Mouse (Mus musculus) brain, adult 10 weeks (tissue): Measurements from ENCODE around the gene Cherp. TPM values are rescaled to one million over a fixed set of nuclear protein-coding genes. Genes with fewer than 3 reads are reported as not detected.

Experiments
- polyA plus RNA-seq: library from polyadenylated mRNA; stranded (reverse); fragments of 350-450 nt; fragmentation: Illumina TruSeq; extraction: RNeasy Lipid Tissue Mini Kit (QIAGEN cat#74804); gene quantifications from one replicate; pipeline ENCODE4 v1.2.3, GENCODE M21; 2015; ENCODE audit warnings: low read depth, low replicate concordance

Gene Cherp
- 37.2 TPM for polyA plus RNA-seq

DNA sequence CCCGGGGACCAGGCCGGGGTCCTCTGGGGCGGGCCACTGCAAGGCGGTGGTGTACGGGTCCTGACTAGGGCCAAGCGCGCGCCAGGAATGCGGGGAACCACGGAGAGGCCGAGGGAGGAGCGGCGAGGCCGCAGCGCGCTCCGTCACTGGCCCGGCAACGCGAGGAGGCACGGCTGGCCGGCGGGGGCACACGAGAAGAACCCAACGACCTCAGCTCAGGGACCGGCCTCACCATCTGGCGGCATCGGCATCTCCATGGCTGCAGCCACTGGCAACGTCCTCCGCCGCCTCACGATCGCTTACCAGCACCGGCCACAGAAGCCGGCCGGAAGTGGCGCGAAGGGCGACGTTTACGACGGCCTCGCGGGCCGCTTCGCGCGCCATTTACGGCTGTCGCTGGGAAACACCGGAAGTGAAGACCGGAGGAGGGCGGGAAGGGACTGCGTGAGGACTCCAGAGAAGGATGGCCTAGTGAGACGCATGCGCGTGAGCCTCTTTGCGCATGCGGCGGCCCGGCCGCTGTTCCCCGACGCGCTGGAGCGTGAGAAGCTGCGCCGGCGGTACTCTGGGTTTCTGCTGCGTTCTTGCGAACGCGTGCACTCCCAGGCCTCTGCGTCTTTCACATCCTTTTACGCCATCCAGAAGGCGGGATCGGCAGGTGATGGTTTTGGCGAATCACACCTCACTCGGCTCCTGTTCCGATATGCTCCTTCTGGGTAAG is at the start of gene Cherp:
Gene Cherp, minus strand, starts transcription at position 401 of the 721 bp plus-strand sequence.

DNA sequence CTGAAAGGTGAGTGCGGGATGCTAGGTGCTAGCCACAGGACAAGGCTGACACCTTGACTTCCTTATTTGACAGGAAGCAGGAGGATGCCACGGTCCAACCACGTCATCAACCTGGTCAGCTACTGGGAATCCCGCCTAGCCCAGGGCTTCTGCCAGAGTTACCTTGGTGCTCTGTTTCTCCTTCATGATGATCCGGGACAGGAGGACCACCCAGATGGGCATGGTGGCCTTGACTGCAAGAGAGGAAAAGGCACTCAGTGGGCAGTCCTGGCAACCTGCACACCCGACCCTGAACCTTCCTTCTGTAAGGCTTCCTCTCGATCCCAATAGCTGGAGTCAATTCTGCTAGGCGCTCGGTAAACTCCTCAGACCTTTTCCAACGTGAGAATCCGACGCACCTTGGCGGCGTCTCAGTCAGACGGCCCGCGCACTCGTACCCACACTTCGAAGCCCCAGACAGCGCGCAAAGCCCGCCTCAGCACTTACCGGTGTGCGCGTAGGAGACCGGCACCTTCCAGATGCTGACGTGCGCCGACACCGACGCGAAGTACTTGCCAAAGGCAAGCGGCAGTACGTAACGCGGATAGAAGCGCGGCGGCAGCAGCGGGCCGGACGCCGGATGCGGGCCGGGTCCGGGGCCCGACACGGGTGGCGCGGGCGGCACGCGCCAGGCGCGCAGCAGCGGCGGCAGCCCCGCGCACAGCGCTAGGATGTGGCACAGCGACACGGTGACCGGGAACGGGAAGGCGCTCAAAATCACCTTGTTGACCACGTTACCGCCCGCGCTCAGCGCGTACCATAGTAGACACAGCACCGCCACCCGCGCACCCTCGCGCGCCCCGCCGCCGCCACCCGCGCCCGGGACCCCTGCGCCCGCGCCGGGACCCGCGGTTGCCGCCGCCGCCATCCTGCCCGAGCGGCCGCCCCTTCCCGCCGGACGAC is 16.9 kb upstream of the Cherp start, which contains the start of gene Slc35e1:
Gene Slc35e1, minus strand, starts transcription at position 935 of the 942 bp plus-strand sequence.

DNA sequence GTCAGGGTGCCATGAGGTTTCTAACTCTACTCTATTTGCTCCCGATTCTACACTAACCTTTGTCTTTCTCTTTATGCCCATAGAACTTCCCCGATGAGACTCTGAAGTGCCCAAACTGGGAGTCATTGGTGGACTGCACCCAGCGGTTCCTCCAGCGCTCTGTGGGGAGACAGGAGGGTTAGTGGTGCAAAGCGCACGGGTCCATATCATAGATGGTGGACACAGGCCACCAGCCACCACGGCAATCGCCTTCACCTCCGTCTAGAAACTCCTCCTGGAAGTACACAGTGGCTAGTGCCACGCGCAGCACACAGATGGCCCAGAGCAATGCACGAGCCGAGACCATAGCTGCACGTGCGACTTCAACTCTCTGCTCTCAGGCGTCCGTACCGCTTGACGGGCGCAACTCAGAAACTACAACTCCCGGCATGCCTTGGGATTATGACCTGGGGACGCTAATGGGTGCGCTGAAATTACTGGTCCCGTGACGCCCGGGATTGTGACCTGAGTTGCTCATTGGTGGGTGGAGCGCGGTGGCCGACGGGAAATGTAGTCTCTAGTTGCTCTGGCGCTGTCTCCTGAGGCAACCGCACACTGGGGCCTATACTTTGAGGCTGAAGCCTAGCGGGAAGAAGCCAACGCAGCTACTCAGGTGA is 31.6 kb downstream of the Cherp start, which contains the start of the genes Calr3 and 1700030K09Rik:
Gene Calr3, minus strand, starts transcription at position 533 of the 656 bp plus-strand sequence.
Gene 1700030K09Rik, plus strand, starts transcription at position 543 of the 656 bp plus-strand sequence.

DNA sequence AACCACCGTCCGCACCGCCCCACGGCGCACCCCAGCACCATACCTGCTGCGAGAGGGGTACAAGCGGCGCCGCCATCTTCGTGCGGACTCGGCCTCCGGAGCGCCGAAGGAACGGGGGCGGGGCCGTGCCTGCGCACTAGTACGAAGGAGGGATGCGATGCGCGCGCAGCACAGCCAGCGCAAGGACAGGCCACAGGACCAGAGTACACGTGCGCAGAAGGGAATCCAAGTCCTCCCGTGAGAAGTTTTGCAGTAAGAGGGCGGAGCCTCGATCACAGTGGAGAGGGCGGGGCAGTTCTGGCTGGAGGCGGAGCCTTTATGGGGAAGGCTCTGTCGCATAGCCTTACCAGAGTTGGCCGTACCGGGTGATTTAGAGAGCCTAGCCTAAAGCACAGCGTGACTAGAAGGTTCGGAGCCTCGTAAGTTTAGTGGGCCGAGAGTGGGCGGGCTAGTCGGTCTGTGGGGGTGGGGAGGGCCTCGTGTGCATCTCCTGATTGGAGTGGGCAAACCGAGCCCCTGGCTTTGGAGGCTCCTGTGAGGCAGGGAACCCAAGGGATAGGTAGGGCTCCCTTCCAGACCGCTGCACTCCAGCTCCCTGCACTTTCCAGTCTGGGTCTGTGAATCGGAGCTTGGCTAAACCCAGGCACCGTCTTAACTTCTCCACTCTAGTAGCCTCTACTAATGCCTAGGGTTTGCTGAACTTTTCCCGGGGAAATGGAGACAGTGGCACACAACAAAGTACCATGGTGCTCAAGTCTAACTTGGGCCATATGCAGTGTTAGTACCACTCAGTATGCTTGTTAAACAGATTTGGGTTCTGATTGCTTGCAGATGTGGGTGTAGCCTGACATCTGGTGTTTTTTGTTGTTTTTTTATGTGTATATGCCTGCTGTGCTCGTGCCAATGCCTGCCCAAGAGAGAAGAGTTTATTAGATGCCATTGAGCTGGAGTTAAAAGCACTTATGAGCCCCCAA is 53.4 kb downstream of the Cherp start, which contains the start of gene Eps15l1:
Gene Eps15l1, minus strand, starts transcription at position 99 of the 974 bp plus-strand sequence.

Other genes with a start within 250 kb of the Cherp start
- gene Ap1m1, start 235.2 kb downstream of the Cherp start, polyA plus RNA-seq = 83.9 TPM
- gene Gm10282, start 170.0 kb downstream of the Cherp start, polyA plus RNA-seq = 3.9 TPM
- gene Klf2, start 156.2 kb downstream of the Cherp start, polyA plus RNA-seq = 10.3 TPM
- gene Eps15l1, start 53.8 kb downstream of the Cherp start, polyA plus RNA-seq = 45.5 TPM
- 2.2 TPM for gene Calr3, start 31.4 kb downstream of the Cherp start, polyA plus RNA-seq
- 7.6 TPM for gene 1700030K09Rik, start 31.3 kb downstream of the Cherp start, polyA plus RNA-seq
- 37.9 TPM for gene Slc35e1, start 17.4 kb upstream of the Cherp start, polyA plus RNA-seq
- gene Med26, start 73.0 kb upstream of the Cherp start, polyA plus RNA-seq = 6.5 TPM
- 146 TPM for gene Smim7, start 95.9 kb upstream of the Cherp start, polyA plus RNA-seq
- 152 TPM for gene Tmem38a, start 96.8 kb upstream of the Cherp start, polyA plus RNA-seq
- 27.6 TPM for gene Nwd1, start 171.5 kb upstream of the Cherp start, polyA plus RNA-seq
- gene Sin3b, start 248.1 kb upstream of the Cherp start, polyA plus RNA-seq = 88.5 TPM